Mouse (Mus musculus) CD8-positive naive resting alpha-beta T cell, adult 57 days (primary cell): ENCODE data around the gene Clptm1. TPM values are rescaled to one million over a fixed set of nuclear protein-coding genes. Genes with fewer than 3 reads are reported as not detected.

Experiments
- total RNA-seq: library from RNA; stranded (reverse); gene quantifications from one replicate; pipeline ENCODE4 v1.2.4, GENCODE M21; 2023

The Clptm1 gene
- total RNA-seq, result 70.1 TPM

GRCm38 (mm10) chr7:19664955-19665841, at the start of gene Clptm1:
Gene Clptm1 (minus strand): TSS chr7:19665033.

DNA sequence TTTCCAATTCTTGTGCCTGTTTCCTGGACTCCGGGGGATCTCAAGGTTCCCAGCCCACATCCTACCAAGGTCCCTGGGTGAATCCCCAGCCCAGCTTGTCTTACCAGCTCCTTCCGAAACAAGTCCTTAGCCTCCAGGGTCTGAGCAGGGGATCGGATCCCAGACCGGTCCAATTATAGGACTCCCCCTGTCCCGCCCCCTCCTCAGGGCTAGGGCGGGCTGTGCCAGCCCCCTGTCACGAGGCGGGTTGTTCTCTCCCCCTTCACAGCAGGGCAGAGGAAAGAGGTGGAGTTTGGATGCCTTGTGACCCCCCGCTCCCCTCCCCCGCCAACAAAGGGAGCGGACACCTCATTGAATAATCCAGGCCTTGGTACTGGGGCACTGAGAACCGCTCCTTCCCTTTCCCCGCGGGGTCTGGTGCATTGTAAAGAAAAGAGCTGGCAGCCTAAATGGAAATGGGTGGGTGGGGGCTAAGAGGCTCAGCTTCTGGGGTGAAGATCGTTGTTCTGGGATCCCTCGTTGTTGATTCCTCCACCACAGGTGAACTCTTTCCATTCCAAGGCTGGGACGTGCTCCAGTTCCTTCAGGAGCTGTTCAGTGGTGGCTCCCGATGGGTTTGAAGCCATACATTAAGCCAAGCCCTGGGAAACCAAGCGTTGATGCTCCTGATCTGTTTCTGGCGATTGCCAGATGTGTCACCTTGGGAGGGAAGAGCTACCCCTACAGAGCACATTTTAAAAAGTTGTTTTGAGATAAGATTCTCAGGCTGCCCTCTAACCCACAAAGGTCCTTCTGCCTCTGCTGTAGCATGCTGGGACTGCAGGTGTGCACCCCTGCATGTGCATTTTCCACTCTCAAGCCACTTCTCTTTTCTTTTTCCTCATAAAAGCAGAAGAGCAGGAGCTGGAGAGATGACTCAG, 34.3 kb upstream of the Clptm1 start, which contains the start of gene Apoe:
TSS of gene Apoe (minus strand) at position 282 of the 920 bp plus-strand sequence.

GRCm38 (mm10) chr7:19691873-19692865, 27.3 kb upstream of the Clptm1 start, which contains the start of gene Apoc1:
Gene Apoc1 (minus strand): TSS chr7:19692660.

DNA sequence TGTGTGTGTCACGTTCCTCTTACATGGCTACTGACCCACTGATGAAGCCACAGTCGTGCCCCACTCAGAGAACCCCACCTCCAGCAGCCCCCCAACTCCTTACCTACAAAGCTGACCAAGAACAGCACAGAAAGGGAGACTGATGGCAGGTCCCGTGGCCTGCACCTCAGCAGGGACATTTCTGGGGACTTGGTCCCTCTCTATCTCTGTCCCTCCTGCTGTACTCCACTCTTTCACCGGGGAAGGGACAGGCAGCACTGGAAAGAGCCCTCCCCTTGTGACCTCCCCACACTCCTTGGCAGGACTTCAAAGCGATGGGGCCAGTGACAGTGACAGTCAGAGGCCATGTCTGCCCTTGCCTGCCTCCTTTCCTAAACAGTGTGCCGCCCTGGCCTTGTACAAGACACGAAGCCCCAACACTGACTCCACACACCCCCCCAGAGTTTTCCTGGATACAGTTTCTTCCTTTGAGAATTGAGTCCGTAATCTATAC, 16.4 kb upstream of the Clptm1 start, which contains the start of the genes Gm44805 and Apoc4:
TSS of gene Gm44805 (minus strand) at position 222 of the 493 bp plus-strand sequence.
TSS of gene Apoc4 (minus strand) at position 278 of the 493 bp plus-strand sequence.

GRCm38 (mm10) chr7:19677872-19678271, 13.0 kb upstream of the Clptm1 start, which contains the start of gene Apoc2:
Gene Apoc2 (minus strand): TSS chr7:19677941.

DNA sequence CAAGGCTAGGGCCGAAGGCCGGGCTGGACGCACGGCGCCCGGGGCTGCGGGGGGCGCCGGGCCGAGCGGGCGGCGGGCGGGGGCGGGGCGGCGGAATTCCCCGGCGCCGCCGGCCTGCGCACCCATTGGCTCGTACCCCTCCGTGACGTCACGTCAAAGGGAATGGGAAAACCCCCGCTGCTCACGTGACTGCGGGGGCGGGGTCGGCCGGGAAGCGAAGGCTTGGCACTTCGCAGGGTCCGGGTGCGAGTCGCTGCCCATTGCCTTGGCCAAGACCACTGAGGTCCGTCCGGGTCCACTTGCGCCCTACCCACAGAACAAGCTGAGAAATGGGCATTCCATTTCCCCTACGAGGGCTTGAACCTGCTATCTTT, 35.5 kb downstream of the Clptm1 start, which contains the start of gene Relb:
TSS of gene Relb (minus strand) at position 78 of the 374 bp plus-strand sequence.

DNA sequence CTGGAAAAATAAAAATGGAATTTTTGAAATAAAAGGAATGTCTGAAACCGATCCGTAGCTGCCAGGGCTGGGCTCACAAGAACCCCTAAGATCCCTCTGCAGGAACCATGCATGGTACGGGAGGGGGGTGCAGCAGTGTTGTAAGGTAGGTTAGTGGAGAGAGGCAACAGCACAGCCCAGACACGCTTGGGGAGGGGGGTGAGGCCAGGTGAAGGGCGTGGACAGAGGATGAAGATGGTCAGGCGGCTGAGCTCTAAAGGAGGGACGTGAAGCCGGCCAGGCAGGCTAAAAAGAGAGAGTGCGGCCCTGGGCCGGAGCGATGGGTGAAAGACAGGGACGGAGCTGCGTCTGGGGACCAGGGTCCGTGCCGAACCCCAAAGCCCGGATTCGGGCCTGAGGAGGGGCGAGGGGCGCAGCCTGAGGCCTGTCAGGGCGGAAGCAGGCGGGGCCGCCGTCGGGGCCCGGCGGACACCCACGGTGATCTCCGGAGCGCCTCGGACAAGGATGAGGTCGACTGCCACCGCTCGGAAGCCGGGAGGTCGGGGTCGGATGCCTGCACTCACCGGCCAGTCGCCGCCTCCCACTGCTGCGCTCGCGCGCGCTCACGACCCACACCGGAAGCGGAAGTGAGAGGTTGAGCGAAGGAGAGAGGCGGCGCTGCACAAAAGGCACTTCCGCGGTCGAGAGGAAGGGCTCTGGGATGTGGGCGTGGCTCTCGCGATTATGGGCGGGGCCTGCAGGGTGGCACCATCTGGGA, 60.8 kb downstream of the Clptm1 start, which contains the start of gene Clasrp:
TSS of gene Clasrp (minus strand) at position 638 of the 757 bp plus-strand sequence.

Other genes starting within 250 kb of the Clptm1 start
- gene Mark4, start 206.2 kb downstream of the Clptm1 start, total RNA-seq, result 26.6 TPM
- gene Exoc3l2, start 201.7 kb downstream of the Clptm1 start, total RNA-seq, result not detected
- gene Bloc1s3, start 156.7 kb downstream of the Clptm1 start, total RNA-seq, result 3.8 TPM
- gene Trappc6a, start 156.6 kb downstream of the Clptm1 start, total RNA-seq, result 24.3 TPM
- not detected for gene Nkpd1, start 147.2 kb downstream of the Clptm1 start, total RNA-seq
- gene Ppp1r37, start 102.0 kb downstream of the Clptm1 start, total RNA-seq, result 51.4 TPM
- gene Zfp296, start 87.7 kb downstream of the Clptm1 start, total RNA-seq, result 2.4 TPM
- 48.1 TPM for gene Gemin7, start 87.4 kb downstream of the Clptm1 start, total RNA-seq
- gene Clasrp, start 60.5 kb downstream of the Clptm1 start, total RNA-seq, result 87.8 TPM
- 44.9 TPM for gene Relb, start 35.6 kb downstream of the Clptm1 start, total RNA-seq
- gene Apoc2, start 12.9 kb upstream of the Clptm1 start, total RNA-seq, result 2.1 TPM
- gene Gm44805, start 16.4 kb upstream of the Clptm1 start, total RNA-seq, result not detected
- gene Apoc4, start 16.4 kb upstream of the Clptm1 start, total RNA-seq, result not detected
- 1.4 TPM for gene Apoc1, start 27.6 kb upstream of the Clptm1 start, total RNA-seq
- 33.1 TPM for gene Apoe, start 34.2 kb upstream of the Clptm1 start, total RNA-seq
- 59.7 TPM for gene Tomm40, start 50.4 kb upstream of the Clptm1 start, total RNA-seq
- gene Nectin2, start 85.5 kb upstream of the Clptm1 start, total RNA-seq, result not detected
- not detected for gene Bcam, start 106.0 kb upstream of the Clptm1 start, total RNA-seq
- gene Cblc, start 131.8 kb upstream of the Clptm1 start, total RNA-seq, result 1.0 TPM
- 14.5 TPM for gene Bcl3, start 157.7 kb upstream of the Clptm1 start, total RNA-seq
- not detected for gene Gm19345, start 187.0 kb upstream of the Clptm1 start, total RNA-seq
- gene Ceacam16, start 196.3 kb upstream of the Clptm1 start, total RNA-seq, result 2.1 TPM
- not detected for gene Ceacam19, start 222.9 kb upstream of the Clptm1 start, total RNA-seq